Mouse (Mus musculus): ENCODE data around the gene Sorcs2.

Gene Sorcs2

DNA sequence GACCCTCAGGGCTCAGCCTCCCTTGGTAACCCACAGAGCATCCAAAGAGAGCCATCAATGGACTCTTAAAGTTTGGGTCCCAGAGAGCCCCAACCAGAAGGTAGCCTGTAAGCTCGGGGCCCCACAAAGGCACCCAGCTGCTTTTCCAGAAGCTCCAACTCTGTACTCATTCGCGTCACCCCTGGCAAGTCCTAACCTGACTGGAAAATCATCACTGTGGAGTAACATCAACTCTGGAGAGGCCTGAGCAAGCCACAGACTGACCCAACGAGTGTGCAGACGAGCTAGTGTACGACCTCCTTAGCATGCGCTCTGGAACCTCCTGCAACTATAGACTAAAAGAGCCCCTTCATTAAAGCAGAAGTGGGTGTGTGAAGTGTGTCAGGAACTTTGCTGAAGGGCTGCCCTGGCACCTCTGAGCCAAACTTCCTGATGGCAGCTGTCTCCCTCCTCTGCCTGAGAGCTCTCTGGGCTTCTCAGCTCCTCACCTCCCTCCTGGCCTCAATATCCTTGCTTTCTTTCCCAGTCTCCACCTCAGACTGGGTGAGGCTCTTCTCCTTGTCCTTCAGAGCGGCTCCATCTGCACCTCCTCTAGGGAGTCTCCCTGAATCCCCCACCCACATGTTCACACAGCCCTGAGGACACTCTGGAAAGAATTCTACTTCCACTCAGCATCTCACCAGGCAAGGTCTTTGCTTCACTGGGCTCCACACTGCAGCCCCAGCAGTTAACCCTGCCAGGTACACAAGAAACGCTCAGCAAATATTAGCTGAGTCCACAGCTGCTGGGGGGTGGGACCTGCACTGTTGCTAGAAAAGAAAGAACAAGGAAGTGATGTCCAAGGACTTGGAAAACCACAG lies 8.0 kb downstream of the Sorcs2 start:
- DNase-seq, result peak; percentile 53

DNA sequence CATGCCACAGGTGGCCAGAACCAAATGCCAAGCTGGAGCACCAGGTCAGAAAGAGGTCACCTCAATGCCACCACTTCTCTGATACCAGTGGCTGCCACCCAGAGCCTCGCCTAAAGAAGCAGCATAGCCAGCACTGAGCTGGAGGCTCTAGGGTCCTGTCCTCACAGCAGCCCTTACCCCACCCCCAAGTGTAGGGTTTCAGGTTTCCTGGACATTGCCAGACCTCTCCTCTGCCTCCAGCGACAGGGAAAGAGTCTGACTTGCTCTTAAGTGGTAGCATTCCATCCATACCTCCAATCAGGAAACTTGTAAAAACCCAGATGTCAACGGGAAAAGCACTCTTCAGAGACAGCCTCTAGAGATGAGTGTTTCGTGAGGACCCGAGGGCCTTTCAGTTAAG lies 12.9 kb downstream of the Sorcs2 start:
- DNase-seq, result peak; percentile 40

DNA sequence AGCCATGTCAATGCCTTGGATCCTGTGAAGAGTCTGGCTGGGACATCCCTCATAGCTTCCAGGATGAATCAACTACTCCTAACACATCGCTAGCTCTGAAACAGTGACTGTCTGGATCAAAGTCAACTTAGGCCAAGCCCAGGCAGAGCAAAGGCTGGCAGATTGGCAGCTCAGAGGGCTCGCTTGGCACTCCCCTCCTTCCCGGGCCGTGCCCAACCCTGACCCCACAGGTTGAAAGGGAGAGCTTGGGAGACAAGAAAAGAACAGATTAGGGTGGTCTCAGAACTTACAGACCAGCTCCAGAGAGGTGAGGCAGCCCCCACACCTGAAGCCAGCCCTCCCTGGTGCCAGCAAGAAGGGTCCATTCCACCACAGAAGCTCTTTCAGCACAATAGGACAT lies 14.5 kb downstream of the Sorcs2 start:
- DNase-seq, result no peak

DNA sequence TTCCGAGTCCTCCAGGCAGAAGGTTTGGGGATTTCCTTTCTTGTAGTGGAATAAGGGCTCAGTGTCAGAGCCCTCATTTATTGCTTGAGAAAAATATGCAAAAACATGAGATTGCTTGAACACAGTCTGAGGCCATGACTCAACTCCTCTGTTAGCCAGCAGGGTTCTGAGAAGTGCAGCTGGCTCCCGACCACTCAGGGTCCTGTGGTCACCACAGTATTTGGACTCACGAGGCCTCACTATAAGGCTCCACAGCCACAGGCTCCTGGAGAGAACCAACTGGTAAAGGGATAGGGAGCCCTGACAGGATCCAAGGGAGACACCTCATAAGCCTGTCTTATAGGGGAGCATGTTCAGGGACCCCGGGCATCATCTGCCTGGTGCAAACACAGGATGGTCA lies 15.2 kb downstream of the Sorcs2 start:
- DNase-seq, result no peak

DNA sequence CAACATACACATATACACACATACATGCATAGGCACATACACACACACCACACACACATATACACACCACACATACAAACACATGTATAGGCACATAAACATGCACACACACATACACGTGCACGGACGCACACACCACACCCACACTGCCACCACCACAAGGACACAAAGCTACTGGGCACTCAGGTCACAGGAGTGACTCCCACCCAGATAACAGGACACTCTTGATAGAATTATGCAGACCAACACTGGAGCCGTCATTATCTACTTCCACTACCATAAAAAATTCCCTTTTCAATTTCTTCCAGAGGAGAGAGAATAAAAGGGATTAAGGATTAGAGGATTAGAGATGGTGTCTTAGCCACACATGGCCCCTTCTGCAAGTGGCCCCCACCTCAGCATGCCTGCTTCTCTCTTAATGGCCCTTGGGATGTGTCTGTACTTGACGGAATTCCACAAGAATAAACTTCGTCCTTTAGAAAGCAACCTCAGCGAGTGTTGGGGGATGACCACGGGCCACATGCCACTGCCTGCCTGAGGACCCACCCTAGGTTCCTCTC lies 15.7 kb downstream of the Sorcs2 start:
- no peak for DNase-seq

DNA sequence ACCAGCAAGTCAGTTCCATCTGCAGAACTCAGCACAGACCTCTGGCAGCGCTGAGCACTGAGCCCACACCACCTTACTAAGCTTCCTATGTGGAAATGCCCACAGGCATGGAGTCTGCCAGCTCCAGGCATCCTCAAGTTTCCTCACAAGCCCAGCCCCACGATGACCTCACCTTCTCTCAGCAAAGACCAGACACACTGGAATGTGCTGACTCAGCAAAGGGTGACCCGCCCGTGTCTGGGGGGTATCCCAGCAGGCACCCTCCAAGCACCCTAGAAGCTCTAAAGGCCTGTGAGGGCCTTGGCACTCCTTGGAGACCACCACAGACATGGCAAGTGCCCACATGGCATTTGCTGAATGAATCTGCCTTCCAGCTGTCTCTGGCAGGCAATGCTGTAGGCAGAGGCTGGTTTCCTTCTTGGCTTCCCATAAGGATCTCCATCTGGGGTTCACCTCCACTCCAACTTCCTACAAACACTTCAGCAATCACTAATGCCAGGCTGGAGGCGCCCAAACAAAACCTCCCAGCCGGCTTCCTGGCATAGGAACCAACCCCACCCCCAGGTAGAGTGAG lies 17.9 kb downstream of the Sorcs2 start:
- peak; percentile 54 for DNase-seq

DNA sequence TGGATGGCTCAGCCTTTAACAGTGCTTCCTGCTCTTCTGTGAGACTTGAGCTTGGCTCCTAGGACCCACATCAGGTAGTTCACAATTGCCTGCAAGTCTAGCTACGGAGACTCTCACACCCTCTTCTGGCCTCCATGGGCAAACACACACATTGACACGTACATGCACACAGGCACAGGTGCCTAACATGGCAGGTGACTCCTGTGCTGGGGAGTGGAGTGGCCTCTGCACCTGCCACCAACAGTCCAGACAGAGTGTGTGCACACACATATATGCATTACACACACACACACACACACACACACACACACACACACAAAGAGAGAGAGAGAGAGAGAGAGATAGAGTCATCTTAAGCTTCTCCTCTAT lies 19.6 kb downstream of the Sorcs2 start:
- no peak for DNase-seq

DNA sequence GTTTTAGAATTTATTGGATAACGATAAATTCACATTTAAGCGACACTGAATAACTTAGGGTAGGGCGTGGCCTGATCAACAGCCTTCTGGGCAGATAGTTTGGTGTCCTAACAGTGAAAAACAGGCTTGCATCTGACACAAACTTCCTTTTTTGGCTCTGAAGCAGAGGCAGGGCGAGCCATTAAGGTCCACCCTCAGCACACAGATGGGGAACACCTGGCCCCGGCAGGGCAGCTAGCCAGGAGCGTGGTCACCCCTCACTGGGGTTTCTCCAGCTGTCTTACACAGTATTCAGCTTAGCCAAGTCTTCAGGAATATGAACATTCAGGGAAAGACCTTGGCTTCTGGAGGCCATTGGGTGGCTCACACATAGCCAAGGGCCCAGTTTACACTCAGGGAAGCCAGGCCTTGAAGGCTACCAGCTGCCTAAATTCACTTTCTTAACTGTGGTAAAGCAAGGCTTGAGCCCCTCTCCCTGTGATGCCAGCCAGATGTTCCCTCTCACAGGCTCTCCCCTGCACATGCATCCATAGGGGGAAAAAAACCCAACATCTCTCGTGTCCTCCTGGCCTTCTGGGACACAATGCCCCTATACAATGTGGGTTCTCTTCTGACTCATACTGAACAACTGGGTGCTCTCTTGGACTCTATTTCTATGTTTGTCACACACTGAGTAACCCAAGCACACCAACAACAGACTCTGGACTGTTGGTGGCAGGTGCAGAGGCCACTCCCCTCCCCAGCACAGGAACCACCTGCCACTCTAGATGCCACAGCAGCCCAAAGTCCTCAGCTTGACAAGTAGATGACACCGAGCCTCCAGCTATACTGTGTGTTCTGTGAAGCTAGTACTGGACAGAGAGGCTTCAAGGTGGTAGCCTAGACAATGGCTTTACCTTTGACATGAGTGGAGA lies 20.2 kb downstream of the Sorcs2 start:
- DNase-seq, result peak; percentile 64

DNA sequence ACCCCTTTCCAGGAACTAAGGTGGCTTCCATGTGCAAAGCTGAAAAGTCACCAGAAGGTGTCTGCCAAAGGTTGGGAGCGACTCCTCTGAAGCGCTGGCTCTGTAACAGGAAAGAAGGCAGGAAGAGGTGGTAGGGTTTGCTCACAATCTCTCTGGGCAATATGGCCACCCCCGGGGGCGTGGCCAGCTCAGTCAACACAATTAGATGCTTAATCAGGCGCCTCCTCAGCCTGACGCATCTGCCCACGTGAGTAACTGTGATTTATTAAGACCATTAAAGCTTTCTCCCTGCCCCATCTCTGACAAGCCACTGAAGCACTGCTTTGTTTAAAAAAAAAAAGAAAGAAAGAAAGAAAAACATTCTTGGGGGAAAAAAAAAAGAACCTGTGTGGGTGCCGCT lies 22.1 kb downstream of the Sorcs2 start:
- DNase-seq, result no peak

DNA sequence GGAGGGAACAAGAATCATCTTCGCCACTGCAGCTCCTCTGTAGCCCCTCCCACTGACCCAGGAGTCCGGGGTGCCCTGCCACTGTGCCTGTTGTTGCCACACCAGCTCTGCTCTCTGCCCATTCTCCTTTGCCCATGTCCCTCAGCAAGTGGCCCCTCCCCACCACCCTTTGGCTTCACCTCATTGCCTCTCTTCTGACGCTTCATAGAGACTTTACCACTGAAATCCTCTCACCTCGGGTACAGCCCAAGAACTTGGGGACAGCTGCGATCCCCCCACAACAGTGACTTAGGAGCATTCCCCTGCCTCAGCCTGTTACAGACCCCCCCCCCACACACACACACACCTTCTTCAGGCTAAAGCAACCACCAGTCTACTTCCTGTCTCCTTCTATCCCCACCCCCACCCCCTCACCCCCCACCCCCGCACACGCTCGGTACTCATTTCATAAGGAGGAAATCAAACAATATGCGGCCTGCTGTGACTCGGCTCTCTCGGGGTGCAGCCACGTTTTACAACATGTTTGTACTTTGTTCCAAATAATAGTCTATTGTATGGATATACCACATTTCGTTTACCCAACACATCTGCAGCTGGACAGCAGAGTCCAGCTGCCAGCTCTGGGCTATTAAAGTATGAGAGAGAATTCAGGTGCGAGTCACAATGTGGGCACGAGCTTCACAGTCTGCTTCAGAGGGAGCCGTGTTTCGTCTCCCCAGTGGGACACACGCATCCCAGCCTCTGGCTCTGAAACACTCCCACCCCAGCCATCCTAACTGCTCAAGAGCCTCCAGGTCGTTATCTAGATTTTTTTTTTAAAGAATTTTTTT lies 23.5 kb downstream of the Sorcs2 start:
- DNase-seq, result no peak

DNA sequence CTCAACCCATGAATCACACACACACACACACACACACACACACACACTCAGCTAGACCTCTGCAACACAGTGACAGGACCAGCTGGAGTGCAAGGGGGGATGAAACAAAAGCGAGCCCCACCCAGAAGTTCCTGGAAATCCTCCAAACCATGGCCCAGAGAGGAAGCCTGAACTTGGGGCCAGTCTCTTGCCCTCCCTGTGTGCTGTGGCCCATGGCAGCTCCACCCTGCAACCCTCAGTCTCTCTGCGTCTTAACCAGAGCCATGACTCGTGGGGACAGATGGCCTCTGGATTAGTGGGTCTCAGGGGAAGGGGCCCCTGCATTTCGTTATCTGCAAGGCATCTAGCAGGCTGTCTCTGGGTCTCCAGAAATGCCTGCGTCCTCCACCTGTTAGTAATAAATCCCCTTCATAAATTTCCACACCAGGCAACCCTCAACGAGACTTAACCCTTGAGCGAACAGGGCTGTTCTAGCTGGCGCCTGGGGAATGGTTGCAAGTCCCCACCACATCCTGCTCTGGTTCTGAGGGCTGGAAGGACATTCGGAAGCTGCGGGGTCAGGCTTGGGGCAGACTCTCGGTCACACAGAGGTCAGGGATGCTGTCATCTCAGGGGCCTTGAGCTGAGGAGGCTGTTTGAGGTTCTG lies 24.6 kb downstream of the Sorcs2 start:
- peak; percentile 56 for DNase-seq

DNA sequence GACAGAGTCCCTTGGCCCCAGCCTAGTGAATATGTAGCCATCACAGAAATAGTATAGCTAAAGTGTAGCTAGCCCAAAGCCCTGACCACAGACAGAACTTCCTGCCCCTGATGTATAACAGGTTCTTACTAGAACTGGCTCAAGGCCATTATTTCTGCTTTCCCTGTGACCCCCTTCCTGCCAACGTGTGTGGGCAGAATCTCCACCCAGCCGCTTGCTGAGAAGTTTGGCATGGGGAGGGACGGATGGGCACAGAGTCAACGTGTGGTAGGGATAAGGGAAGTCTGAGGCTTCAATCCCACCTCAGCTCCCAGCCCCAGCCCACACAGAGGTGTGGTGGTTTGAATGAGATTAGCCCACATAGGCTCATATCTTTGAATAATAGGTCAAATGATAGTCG lies 26.2 kb downstream of the Sorcs2 start:
- no peak for DNase-seq

DNA sequence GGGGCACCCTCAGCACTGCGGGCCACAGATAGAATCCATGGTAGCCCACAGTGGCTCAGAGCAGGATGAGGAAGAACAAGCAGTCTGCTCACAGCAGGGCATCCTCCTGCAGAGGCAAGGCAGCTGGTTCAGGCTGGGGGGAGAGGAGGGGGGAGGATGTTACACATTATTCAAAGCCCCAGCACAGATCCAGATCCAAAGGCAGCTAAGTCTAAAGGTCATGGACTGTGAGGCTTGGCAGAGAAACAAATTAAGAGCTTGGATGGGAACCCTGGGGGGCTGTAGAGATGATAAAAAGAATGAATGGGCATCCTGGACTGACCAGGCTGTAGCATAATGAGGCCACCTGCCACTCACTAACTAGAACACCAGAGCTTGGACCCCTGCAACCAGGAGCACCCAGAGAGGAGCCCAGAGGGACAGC lies 28.7 kb downstream of the Sorcs2 start:
- no peak for DNase-seq

DNA sequence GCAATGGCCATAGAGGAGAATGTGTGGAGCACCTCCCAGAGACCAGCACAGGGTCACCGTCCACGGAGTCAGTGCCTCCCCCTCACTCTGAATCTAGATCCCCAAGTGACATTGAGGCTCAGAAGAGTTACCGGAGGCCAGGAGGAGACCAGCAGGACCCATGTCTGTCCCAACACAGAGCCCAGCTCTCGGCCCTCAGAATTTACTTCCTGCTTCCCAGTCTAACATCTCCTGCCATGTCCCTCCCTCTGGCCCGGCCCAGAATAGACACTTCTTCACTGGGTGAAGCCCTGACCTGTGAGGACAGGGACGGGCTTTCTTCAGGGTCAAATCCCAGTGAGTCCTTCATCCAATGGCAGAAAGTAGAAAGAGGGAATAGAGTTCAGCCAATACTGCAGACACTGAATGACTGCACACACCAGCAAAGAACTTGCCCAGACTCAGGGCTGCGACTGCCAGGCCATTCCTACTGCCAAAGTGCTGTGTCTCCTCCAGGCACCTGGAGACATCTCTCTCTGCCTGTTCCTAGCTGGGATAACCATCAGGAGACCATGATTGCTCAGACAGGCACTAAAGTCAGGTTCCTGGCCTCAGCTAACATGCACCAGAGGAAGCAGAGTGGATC lies 29.3 kb downstream of the Sorcs2 start:
- DNase-seq, result no peak

DNA sequence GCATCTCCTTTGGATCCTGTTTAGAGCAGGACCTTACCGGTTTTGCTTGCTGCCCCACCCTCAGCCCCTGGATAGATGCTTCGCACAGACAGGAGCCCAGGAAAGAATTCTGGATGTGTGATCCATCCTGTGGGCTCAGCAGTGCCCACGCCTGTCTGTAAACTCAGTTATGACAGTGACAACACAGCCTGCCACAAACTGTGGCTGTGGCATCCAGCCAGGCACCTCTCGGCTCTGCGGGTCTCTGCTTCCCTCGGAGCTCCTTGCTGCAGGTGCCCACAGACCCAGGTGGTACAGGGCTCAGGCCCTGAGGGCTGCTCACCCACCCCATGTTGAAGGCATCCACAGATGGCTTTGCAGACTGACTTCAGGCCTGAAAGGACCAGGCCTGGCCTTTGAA lies 30.0 kb downstream of the Sorcs2 start:
- no peak for DNase-seq

DNA sequence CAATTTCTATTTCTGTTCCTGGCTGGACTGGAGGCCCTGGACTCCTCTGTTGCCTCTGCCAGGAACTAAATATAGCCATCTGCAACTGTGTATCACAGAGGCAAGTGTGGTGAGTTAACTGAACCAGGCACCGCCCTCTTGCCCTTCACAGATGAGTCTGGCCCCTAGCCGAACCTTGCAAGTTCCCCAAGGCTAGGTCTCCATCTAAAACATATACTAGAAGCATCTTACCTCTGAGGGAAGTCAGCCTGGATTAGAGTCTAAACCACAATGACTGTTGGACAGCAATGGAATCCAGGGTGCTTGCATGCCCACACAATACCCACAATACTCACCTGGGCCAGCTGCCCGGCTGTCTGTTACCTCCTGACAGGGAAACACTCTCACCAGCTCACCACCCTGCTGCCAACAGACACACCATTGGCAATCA lies 30.7 kb downstream of the Sorcs2 start:
- DNase-seq, result no peak

DNA sequence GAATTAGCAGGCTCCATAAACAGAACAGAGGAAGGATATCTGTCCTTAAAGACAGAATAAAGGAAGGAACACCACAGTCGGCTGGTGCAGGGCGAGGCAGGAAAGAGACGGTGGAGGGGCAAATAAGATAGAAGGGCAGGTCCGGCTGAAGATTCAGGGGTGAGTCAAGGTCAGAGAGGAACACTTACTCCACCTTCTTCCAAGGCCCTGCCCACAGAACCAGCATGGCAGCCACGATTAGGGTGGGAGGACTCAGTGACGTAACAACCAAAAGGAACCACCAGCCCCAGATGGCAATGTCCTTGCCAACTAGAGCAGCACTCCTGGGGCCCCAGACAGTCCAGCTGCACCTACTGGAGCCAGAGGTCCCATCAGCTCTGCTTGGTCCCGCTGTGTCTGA lies 36.2 kb downstream of the Sorcs2 start:
- DNase-seq, result no peak

DNA sequence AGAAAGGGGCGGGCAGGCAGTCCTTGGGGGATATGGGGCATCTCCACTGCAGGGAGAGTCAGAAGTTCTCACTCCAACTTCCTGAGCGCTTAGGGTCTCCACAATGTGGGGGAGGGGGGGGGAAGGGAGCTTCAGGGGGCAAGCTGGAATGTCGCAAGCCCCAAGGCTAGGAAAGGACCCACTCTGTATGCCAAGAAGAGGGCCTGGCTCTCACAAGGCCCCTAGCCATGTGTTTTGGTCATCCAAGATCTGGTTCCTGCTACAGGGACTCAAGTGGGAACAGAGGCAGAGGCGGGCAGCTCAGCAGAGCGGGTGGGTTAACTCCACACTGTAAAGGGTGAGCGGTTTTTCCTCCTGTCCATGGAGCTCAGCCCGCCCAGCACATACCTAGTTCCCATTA lies 37.6 kb downstream of the Sorcs2 start:
- no peak for DNase-seq

DNA sequence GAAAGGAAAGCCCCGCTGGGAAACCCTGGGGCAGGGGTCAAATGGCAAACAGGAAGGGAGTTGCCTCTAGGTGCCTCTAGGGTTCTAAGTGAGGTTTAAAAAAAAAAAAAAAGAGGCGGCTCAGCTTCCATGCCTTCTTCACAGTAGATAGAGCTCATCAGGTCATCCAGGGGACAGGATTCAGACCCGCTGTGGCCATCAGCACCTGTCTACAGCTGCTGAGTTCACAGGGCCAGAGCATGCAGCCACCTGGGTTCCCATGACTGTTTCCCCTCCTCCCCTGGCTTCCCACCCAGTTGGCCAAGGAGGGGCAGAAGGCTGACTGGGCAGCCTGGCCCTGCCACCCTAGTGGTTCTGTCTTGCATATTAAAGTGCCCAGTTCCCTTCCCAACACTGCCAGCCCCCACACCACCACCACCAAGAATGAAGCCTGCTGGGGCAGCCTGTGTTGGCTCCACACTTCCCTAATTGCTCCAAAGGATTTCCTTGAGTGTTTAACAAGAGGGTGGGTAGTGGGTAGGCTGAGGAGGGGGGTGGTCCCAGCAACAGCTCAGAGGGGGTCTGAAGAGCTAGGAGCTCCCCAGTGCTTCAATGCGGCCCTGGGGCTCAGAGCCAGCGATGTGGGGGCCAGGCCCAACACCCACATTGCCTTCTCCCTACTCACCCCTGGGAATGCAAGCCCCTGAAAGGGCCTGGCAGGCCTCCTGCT lies 38.2 kb downstream of the Sorcs2 start:
- DNase-seq, result no peak

DNA sequence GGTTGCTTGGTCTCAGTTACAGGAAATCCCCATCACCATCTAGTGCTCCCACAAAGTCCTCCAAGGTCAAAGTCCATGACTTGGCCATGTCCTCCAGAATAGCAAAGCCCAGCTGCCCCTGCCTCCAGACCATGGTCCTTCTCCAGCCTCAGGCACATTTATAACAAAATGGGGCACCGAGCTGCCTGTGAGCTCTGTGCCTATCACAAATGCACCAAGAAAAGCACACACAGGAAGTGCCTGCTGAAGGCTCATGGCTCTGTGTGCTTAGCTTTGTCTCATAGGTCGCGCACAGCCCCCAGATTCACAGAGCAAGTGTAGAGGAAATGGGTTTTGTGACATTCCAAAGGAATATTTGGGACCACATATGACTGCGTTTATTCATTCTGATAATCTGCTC lies 39.8 kb downstream of the Sorcs2 start:
- DNase-seq, result no peak

DNA sequence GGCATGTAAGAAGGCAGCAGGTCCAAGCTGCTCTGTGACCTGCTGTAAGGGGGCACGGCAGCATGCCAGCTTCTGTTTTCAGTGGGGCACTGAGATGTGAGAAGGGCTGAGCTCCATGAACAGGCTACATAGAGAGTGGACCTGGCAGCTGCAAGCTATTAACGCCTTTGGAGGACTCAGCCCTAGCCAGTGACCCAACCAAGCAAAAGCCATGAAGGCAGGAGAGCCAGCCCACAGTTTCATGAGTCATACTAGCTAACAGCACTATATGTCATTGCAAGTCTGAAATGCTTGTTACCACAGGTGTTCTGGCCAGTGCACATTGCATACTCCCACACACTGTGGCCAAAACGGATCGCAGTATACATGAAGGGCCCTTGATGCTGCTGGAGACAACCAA lies 41.3 kb downstream of the Sorcs2 start:
- DNase-seq, result no peak

All from lung, postnatal 14 days (tissue).